Mouse (Mus musculus): Measurements from ENCODE around the gene Med1. TPM values are rescaled to one million over a fixed set of nuclear protein-coding genes. Genes with fewer than 3 reads are reported as not detected.

Med1 gene
- polyA plus RNA-seq (2021; fragmentation: Nextera tagmentation), result 28.3 and 34.2 TPM in 2 replicates
- long read RNA-seq, experiment 1, full-length matches to known transcripts, result 4 of 31 reads
- long read RNA-seq, experiment 1, partial matches to known transcripts, result 0 of 31 reads
- long read RNA-seq, experiment 1, other reads (novel, unspliced or antisense), result 27 of 31 reads
- long read RNA-seq, experiment 2, full-length matches to known transcripts, result 13 of 51 reads
- long read RNA-seq, experiment 2, partial matches to known transcripts, result 2 of 51 reads
- long read RNA-seq, experiment 2, other reads (novel, unspliced or antisense), result 36 of 51 reads

GRCm38 (mm10) chr11:98192901-98193805 is at the start of gene Med1:
Gene Med1, minus strand, starts transcription at chr11:98193293.

DNA sequence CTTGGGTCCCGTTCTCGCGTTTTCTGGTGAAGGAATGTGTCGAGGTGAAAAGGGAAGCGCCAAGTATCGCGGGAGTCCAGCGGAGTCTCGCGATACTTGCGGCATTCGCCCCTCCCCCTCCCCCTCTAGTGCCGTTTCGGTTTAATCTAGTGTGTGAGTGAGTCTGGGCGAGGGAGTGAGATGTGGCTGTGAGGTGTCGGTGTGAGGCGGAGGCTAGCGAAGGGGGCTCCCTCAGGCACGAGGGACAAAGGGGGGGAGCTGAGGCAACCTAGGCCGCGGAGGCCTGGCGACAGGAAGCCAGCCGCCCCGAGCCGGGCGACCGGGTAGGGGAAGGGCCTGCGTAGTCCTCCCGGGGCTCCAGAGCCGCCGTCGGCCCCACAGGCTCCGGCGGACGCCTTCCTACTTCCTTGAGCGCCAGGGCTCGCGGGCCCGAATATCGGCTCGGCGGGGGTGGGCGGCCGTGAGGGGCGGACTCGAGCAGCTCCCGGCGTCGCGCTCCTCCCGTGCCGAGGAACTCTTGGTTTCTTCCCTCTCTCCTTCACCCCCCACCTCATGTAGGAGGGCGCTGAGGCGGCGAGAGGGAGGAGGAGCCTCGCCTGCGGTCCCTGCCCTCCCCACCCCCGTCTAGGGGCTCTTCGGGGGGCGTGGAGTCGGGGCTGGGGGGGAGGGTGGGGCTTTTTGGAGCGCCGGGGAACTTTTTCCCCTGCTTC is 9.7 kb upstream of the Med1 start, which contains the start of gene Cdk12:
TSS of gene Cdk12 (plus strand) at position 419 of the 710 bp plus-strand sequence.

DNA sequence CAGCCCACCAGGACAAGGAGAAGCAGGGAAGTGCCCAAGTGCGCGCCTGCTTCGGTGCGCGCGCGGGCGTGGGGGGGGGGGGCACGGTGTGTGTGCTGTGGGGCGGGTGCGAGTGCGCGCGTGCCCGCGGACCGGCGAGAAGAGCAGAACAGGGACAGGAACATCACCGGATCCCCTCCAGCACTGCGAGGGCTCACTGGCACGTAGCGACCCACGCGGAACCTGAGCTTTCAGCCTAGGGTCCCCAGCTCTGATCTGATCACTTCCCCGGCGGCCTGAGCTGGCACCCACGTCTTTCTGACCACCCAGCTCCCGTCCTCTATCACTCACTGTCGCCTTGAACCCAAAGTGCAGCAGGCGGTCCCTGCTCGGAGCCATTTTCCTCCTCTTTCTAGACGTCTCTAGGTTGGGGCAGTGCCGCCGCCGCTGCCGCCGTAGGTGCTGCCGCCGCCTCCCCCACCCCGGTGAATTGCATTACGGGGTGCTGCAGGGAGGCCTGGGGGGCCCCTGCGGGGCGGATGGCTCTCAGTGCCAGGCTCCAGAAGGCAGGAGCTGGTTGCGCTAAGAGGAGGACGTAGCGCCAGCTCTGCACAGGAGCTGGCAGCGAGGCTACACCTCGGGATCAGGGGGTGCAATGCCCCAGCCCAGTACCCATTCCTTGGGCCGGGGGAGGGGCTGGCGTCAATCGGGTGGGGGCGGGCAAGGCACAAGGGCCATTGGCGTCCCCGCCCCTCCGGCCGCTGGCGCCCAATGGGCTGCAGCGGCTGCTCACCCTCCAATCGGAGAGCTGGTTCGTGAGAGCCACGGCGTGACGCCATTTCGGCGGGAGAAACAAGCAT is 43.1 kb downstream of the Med1 start, which contains the start of gene Fbxl20:
TSS of gene Fbxl20 (minus strand) at position 618 of the 839 bp plus-strand sequence.

Small RNA genes within 50 kb of the gene (microRNA-seq; reads per million reads assigned to microRNA genes)
- gene Gm27399, result not detected

Other genes with a start within 250 kb of the Med1 start
- 7.8 and 10.7 TPM in 2 replicates for gene Plxdc1, start 206.8 kb downstream of the Med1 start, polyA plus RNA-seq (2021; fragmentation: Nextera tagmentation)
- gene Arl5c, start 197.1 kb downstream of the Med1 start, polyA plus RNA-seq (2021; fragmentation: Nextera tagmentation), result 6.9 and 9.8 TPM in 2 replicates
- gene Cacnb1, start 170.3 kb downstream of the Med1 start, polyA plus RNA-seq (2021; fragmentation: Nextera tagmentation), result 38.9 and 48.1 TPM in 2 replicates
- 2,123 and 2,249 TPM in 2 replicates for gene Rpl19, start 166.6 kb downstream of the Med1 start, polyA plus RNA-seq (2021; fragmentation: Nextera tagmentation)
- gene Stac2, start 139.8 kb downstream of the Med1 start, polyA plus RNA-seq (2021; fragmentation: Nextera tagmentation), result 6.3 and 7.7 TPM in 2 replicates
- gene Fbxl20, start 42.9 kb downstream of the Med1 start, polyA plus RNA-seq (2021; fragmentation: Nextera tagmentation), result 5.7 and 6.6 TPM in 2 replicates
- 1.9 and 2.0 TPM in 2 replicates for gene Cdk12, start 9.8 kb upstream of the Med1 start, polyA plus RNA-seq (2021; fragmentation: Nextera tagmentation)
- gene Neurod2, start 136.4 kb upstream of the Med1 start, polyA plus RNA-seq (2021; fragmentation: Nextera tagmentation), result 12.4 and 14.7 TPM in 2 replicates
- gene Ppp1r1b, start 155.1 kb upstream of the Med1 start, polyA plus RNA-seq (2021; fragmentation: Nextera tagmentation), result 42.9 and 70.1 TPM in 2 replicates
- 37.0 and 39.2 TPM in 2 replicates for gene Stard3, start 165.1 kb upstream of the Med1 start, polyA plus RNA-seq (2021; fragmentation: Nextera tagmentation)
- gene Tcap, start 190.5 kb upstream of the Med1 start, polyA plus RNA-seq (2021; fragmentation: Nextera tagmentation), result 1.6 and 2.1 TPM in 2 replicates
- 0.31 and 0.41 TPM in 2 replicates for gene Pnmt, start 193.2 kb upstream of the Med1 start, polyA plus RNA-seq (2021; fragmentation: Nextera tagmentation)
- gene Pgap3, start 207.2 kb upstream of the Med1 start, polyA plus RNA-seq (2021; fragmentation: Nextera tagmentation), result 1.9 and 2.3 TPM in 2 replicates
- 1.2 and 2.0 TPM in 2 replicates for gene Erbb2, start 219.2 kb upstream of the Med1 start, polyA plus RNA-seq (2021; fragmentation: Nextera tagmentation)
- 231 and 239 TPM in 2 replicates for gene Mien1, start 245.7 kb upstream of the Med1 start, polyA plus RNA-seq (2021; fragmentation: Nextera tagmentation)

All from layer of hippocampus, adult 6 months (tissue).